Mouse (Mus musculus) lung, embryonic 15.5 days (tissue): Measurements from ENCODE around the gene Arid4a. TPM values are rescaled to one million over a fixed set of nuclear protein-coding genes. Genes with fewer than 3 reads are reported as not detected.

ENCODE experiments used
- ATAC-seq: fragments of 200-750 bp; cut with Nextera tagmentation; 2 replicates; pipeline ENCODE4 v1.8.0; 2017; ENCODE audit warnings: moderate number of reproducible peaks, borderline replicate concordance; ENCODE audit not compliant: low FRiP score, low TSS enrichment; ENCODE audit errors: extremely low read depth
- H3K27ac ChIP-seq: fragments of 300-500 bp; sonication (generic); 2 replicates; pipeline ENCODE4 v1.5.1; 2015; ENCODE audit warnings: moderate library complexity, mild to moderate bottlenecking, inconsistent platforms
- H3K27me3 ChIP-seq: fragments of 300-500 bp; sonication (generic); 2 replicates; pipeline ENCODE4 v1.6.1; 2015; ENCODE audit warnings: inconsistent platforms
- H3K36me3 ChIP-seq: fragments of 300-500 bp; sonication (generic); 2 replicates; pipeline ENCODE4 v1.6.1; 2015; ENCODE audit warnings: inconsistent platforms
- H3K4me1 ChIP-seq: fragments of 300-500 bp; sonication (generic); 2 replicates; pipeline ENCODE4 v1.6.1; 2015; ENCODE audit warnings: inconsistent platforms
- H3K4me2 ChIP-seq: fragments of 300-500 bp; sonication (generic); 2 replicates; pipeline ENCODE4 v1.6.1; 2015; ENCODE audit warnings: inconsistent platforms, mild to moderate bottlenecking, moderate library complexity
- H3K4me3 ChIP-seq: fragments of 300-500 bp; sonication (generic); 2 replicates; pipeline ENCODE4 v1.5.1; 2015; ENCODE audit warnings: mild to moderate bottlenecking, inconsistent platforms
- H3K9ac ChIP-seq: fragments of 300-500 bp; sonication (generic); 2 replicates; pipeline ENCODE4 v1.6.1; 2015; ENCODE audit warnings: inconsistent platforms
- H3K9me3 ChIP-seq: fragments of 300-500 bp; sonication (generic); 2 replicates; pipeline ENCODE4 v1.6.1; 2016; ENCODE audit warnings: inconsistent platforms
- WGBS: fragments of 180-500 bp; shearing (Covaris S2); methylation state at CpG from one replicate; pipeline ENCODE4 v1.1.7; 2015; 5-methylcytosine and 5-hydroxymethylcytosine counted together
- polyA plus RNA-seq: library from polyadenylated mRNA; unstranded; fragments of >200 nt; fragmentation: Nextera tagmentation; extraction: Ambion mirVana; gene quantifications from 2 replicates; pipeline ENCODE4 v1.2.1, GENCODE M21; 2015

The Arid4a gene
- polyA plus RNA-seq: 39.6 and 39.8 TPM in 2 replicates

- H3K4me3 ChIP-seq: peak within 1 kb of the TSS; percentile 100
Measured at GRCm38 (mm10) chr12:71015363-71016210, at the start of gene Arid4a. Gene Arid4a (plus strand): TSS chr12:71015990.

GRCm38 (mm10) chr12:70967581-70967980 is 48.2 kb upstream of the Arid4a start:
- Histone ChIP-seq H3K27ac (peak overlapping the region; percentile 97), H3K9me3 (no peaks in the 10 kb centered on the region), H3K36me3 (peaks cover 12% of the 10 kb centered on the region; the same call in 1 of the 2 replicates), H3K27me3 (no peaks in the 10 kb centered on the region), H3K4me1 (peaks cover 9% of the 10 kb centered on the region; the same call in 1 of the 2 replicates), H3K9ac (peak overlapping the region; percentile 67), H3K4me3 (peak overlapping the region; percentile 65), H3K4me2 (peak overlapping the region; percentile 66)
- WGBS: 34% methylated on average over 8 of the region's 8 CpGs
- ATAC-seq: no peak

More at GRCm38 (mm10) chr12:71015363-71016210, at the start of gene Arid4a:
- peak within 1 kb of the TSS; percentile 90 for H3K9ac ChIP-seq
- H3K36me3 ChIP-seq: peaks cover 30% of the 10 kb centered on the region
- WGBS: under 1% methylated on average over 59 of the region's 61 CpGs
- peak; percentile 99 for ATAC-seq
- H3K4me2 ChIP-seq: peak within 1 kb of the TSS; percentile 71
- H3K27ac ChIP-seq: peak within 1 kb of the TSS; percentile 99
- no peaks in the 10 kb centered on the region for H3K27me3 ChIP-seq
- no peaks in the 10 kb centered on the region for H3K9me3 ChIP-seq
- peaks cover 25% of the 10 kb centered on the region for H3K4me1 ChIP-seq

- peaks cover 9% of the 10 kb centered on the region; the same call in 1 of the 2 replicates for H3K4me1 ChIP-seq
- H3K36me3 ChIP-seq: peaks cover 8% of the 10 kb centered on the region; the same call in 1 of the 2 replicates
- peak overlapping the region; percentile 66 for H3K4me2 ChIP-seq
- H3K4me3 ChIP-seq: peak overlapping the region; percentile 65
- under 1% methylated on average over 35 of the region's 35 CpGs for WGBS
- H3K9me3 ChIP-seq: no peaks in the 10 kb centered on the region
- H3K27ac ChIP-seq: peak overlapping the region; percentile 97
- H3K27me3 ChIP-seq: no peaks in the 10 kb centered on the region
- H3K9ac ChIP-seq: peak overlapping the region; percentile 67
- peak; percentile 87 for ATAC-seq
Measured at GRCm38 (mm10) chr12:70968141-70968790, 47.5 kb upstream of the Arid4a start.

- peak overlapping the region; percentile 67; the same call in 1 of the 2 replicates for H3K9ac ChIP-seq
- H3K4me3 ChIP-seq: peak overlapping the region; percentile 65
- H3K36me3 ChIP-seq: peaks cover 6% of the 10 kb centered on the region; the same call in 1 of the 2 replicates
- H3K4me1 ChIP-seq: peaks cover 12% of the 10 kb centered on the region; the same call in 1 of the 2 replicates
- peak; percentile 68; the same call in 1 of the 2 replicates for ATAC-seq
- H3K27ac ChIP-seq: peak overlapping the region; percentile 97
- H3K4me2 ChIP-seq: peak overlapping the region; percentile 66
- H3K27me3 ChIP-seq: no peaks in the 10 kb centered on the region
- WGBS: under 1% methylated on average over 15 of the region's 15 CpGs
- H3K9me3 ChIP-seq: no peaks in the 10 kb centered on the region
Measured at GRCm38 (mm10) chr12:70968791-70969307, 46.9 kb upstream of the Arid4a start.

GRCm38 (mm10) chr12:70969485-70970184 is 46.2 kb upstream of the Arid4a start:
- Histone ChIP-seq H3K4me2 (peak overlapping the region; percentile 56), H3K4me3 (peak overlapping the region; percentile 41), H3K9me3 (no peaks in the 10 kb centered on the region), H3K9ac (no peak overlapping the region), H3K36me3 (0 out of 2 replicates have a peak, but pooled peaks cover under 1% of the 10 kb centered on the region), H3K27ac (peak overlapping the region; percentile 61; the same call in 1 of the 2 replicates), H3K27me3 (no peaks in the 10 kb centered on the region), H3K4me1 (peaks cover 12% of the 10 kb centered on the region; the same call in 1 of the 2 replicates)
- 5% methylated on average over 17 of the region's 17 CpGs for WGBS
- ATAC-seq: no peak

- Histone ChIP-seq H3K4me2 (peak overlapping the region; percentile 46), H3K9me3 (no peaks in the 10 kb centered on the region), H3K27ac (no peak overlapping the region), H3K4me3 (peak overlapping the region; percentile 83; the same call in 1 of the 2 replicates), H3K9ac (no peak overlapping the region), H3K4me1 (peaks cover 16% of the 10 kb centered on the region), H3K36me3 (peaks cover 5% of the 10 kb centered on the region; the same call in 1 of the 2 replicates), H3K27me3 (no peaks in the 10 kb centered on the region)
- ATAC-seq: no peak
- WGBS: 80% methylated on average over 4 of the region's 4 CpGs
Measured at GRCm38 (mm10) chr12:70973831-70974230, 42.0 kb upstream of the Arid4a start.

- ATAC-seq: peak; percentile 99
- no peaks in the 10 kb centered on the region for H3K27me3 ChIP-seq
- no peaks in the 10 kb centered on the region for H3K9me3 ChIP-seq
- peak within 1 kb of the TSS; percentile 83 for H3K4me3 ChIP-seq
- under 1% methylated on average over 59 of the region's 71 CpGs for WGBS
- peaks cover 13% of the 10 kb centered on the region for H3K36me3 ChIP-seq
- peaks cover 16% of the 10 kb centered on the region for H3K4me1 ChIP-seq
- H3K27ac ChIP-seq: peak within 1 kb of the TSS; percentile 97
- peak within 1 kb of the TSS; percentile 84 for H3K9ac ChIP-seq
- peak within 1 kb of the TSS; percentile 64 for H3K4me2 ChIP-seq
Measured at GRCm38 (mm10) chr12:70974441-70975266, 41.1 kb upstream of the Arid4a start, which contains the start of gene Psma3. Gene Psma3 (plus strand): TSS chr12:70974621.

GRCm38 (mm10) chr12:70975406-70975805 is 40.4 kb upstream of the Arid4a start:
- 26% methylated on average over 10 of the region's 10 CpGs for WGBS
- ATAC-seq: no peak
- Histone ChIP-seq H3K27ac (peak overlapping the region; percentile 97), H3K9me3 (no peaks in the 10 kb centered on the region), H3K36me3 (peaks cover 18% of the 10 kb centered on the region), H3K9ac (peak overlapping the region; percentile 84), H3K4me3 (peak overlapping the region; percentile 83), H3K4me1 (peaks cover 16% of the 10 kb centered on the region), H3K4me2 (peak overlapping the region; percentile 64), H3K27me3 (no peaks in the 10 kb centered on the region)

GRCm38 (mm10) chr12:70975891-70976290 is 39.9 kb upstream of the Arid4a start:
- 59% methylated on average over 3 of the region's 3 CpGs for WGBS
- Histone ChIP-seq H3K9ac (peak overlapping the region; percentile 84; the same call in 1 of the 2 replicates), H3K27ac (no peak overlapping the region)

GRCm38 (mm10) chr12:70978345-70978744 is 37.4 kb upstream of the Arid4a start:
- no peaks in the 10 kb centered on the region for H3K9me3 ChIP-seq
- WGBS: 85% methylated on average over 7 of the region's 7 CpGs
- no peak overlapping the region for H3K9ac ChIP-seq
- peaks cover 16% of the 10 kb centered on the region for H3K4me1 ChIP-seq
- no peak overlapping the region for H3K27ac ChIP-seq
- H3K4me2 ChIP-seq: no peak overlapping the region
- peaks cover 24% of the 10 kb centered on the region for H3K36me3 ChIP-seq
- no peak overlapping the region for H3K4me3 ChIP-seq
- ATAC-seq: no peak
- H3K27me3 ChIP-seq: no peaks in the 10 kb centered on the region

More at GRCm38 (mm10) chr12:70975891-70976290, 39.9 kb upstream of the Arid4a start:
- no peaks in the 10 kb centered on the region for H3K27me3 ChIP-seq
- peak overlapping the region; percentile 83 for H3K4me3 ChIP-seq
- no peaks in the 10 kb centered on the region for H3K9me3 ChIP-seq
- peaks cover 18% of the 10 kb centered on the region for H3K36me3 ChIP-seq
- H3K4me1 ChIP-seq: peaks cover 16% of the 10 kb centered on the region
- H3K4me2 ChIP-seq: peak overlapping the region; percentile 64
- no peak for ATAC-seq
